Mouse (Mus musculus) MEL-GATA-1-ER (cell line): ENCODE data around the gene Lrfn2.

Experiments used
- DNase-seq: peaks from one replicate; pipeline ENCODE4 v3.0.0-alpha.2; 2012; ENCODE audit warnings: low read depth; ENCODE audit errors: extremely low read depth

Lrfn2 gene

DNA sequence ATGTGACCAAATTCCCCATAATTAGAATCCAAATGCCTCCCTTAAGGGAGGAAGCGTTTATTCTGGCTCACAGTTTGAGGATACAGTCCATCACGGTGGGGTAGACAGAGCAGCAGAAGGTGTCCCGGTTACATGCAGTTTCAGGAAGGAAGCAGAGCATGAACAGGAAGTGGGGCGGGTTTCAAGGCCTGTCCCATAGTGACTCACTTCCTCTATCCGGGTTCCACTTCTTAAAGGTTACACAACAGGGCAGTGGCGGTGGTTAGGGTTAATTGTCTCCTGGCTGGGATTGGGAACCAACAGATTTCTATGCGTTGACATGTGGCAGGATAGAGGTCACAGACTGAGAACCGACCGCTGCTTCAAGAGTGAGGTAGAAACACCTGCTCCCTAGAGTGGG is 31.6 kb downstream of the Lrfn2 start:
- no peak for DNase-seq

DNA sequence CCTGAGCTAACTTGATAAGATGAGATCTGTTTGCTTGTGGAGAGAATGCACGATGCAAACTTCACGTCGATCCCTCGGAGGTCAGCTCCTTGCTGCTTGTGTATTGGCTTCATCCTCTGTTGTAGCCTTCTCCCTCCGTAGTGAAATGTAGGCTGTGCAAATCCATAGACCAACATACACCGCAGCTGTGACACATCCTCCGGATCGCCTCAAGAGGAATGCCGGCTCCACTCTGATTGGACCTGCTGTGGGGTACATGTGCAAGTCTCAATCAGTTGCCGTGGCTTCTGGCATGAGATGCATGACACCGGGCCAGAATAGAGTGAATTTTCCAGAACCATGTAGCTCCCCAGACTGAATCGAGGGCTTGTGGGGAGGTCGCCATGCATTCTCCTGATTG is 36.1 kb downstream of the Lrfn2 start:
- DNase-seq = no peak

DNA sequence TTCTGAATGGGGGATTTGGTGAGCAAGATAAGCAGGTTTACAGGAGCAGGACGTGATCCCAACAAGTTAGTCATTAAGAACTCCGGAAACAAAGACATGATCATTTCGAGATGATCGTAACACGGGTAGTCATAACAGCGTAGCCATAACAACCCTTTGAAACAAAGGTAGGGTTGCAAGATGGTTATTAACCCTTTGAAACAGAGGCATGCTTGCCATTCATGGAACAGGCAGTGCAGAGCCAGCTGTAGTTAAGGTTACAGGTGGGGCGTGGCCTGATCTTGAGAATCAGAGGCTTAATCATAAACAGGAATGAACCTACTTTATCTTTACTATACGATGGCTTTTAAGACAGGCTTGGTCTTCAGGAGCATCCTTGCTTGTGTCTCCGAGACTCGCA is 39.1 kb downstream of the Lrfn2 start:
- no peak for DNase-seq

DNA sequence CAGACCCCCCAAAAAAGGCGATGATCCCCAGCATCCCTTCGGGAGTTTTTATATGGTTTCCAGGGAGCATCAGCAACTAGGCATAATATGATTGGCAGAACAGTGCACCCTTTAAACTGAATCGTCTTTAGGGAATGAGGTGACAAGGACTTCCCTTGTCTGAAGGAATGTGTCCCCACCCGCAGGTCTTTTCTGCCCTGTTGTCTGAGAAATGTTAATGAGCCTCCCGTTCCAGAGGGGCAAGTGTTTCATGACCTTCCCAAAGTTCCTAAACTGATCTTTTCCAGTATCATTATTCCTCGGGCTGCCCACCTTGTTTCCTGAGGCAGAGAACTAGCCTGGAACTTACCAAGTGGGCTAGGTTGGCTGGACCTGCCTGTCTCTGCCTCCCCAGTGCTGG is 40.7 kb downstream of the Lrfn2 start:
- DNase-seq = no peak

DNA sequence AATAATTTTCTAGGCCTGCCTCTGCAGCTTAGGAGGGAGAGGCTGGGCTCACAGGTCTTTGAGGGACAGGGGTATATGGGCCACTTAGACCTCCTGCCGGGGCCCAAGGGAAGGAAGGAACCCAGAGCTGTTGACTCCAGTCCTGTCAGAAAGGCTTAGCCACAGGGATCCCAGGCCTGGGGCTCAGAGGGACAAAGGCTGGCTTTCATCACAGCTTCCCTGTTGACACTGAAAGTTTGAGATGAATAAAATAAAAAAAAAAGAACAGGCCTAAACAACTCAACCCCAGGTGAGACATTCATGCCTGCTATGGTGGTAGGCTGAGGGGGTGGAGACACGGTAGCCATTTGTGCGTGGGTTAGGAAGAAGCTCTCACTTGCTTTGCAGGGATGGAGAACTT is 41.2 kb downstream of the Lrfn2 start:
- no peak for DNase-seq

DNA sequence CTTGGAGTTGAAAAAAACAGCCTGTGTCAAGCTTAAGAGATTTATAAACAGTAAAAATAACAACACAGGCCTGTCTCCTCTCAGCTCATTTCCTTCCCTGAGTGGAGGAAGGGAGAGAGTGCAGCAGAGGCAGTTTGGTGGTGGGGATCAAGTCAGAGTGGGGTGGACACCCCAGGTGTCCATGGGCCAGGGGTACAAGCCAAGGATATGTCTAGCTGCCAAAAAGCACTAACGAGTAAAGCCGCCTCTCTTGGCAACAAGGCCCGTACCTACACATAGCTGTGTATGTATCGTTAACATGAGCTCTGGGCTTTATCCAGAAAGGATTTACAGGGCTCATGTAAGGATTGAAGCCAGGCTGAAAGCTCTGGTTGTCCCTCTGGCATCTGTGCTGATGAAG is 42.9 kb downstream of the Lrfn2 start:
- DNase-seq = no peak

DNA sequence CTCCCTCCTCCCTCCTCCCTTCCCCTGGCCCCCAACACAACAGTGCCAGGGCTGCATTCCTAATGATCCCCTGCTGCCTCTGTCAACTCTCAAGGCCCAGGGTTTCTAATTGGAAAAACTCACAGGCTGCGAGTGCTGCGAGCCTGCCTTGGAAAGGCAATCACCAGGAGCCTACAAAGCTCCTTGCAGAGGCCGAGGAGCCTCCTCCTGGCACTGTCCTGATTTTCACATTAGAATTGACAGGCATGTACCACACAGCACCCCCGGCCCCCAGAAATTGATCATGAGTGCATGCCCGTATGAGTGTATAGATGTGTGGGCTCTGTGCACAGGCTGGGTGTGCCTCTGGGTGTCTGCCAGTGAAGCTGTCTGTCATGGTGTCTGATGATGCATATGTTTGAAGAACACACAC is 44.4 kb downstream of the Lrfn2 start:
- DNase-seq = no peak

DNA sequence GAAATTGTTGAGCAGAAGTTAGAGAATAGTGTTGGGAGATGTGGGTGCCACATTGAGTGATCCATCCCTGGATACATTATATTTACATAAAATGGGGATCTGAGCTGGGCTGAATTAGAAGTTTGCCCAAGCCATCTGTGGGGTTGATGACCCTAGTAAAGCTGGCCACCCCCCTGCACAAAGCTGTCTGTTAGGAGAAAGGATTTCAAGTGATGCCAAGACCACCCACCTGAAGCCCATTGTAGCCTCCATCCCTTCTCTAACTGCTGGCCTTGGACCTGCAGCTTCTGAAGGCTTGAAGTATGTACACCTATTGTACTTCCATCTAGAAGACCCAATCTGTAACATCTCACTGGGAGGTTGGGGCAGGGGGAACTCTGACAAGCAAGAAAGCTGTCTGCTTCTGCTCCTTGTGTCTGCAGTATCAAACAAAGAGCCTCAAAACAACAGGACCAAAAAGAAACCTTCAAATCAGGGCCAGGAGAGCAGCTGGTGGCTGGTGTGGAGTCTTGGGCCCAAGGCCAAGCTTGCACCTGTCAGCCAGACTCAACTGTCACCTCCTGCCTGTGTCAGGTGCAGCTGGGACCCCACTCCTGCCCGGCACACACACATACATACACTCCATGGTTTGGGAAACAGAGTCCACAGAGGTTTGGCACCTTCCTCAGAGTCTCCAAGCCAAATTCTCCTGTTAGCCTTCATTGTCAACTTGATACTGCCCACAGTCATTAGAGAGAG is 63.2 kb downstream of the Lrfn2 start:
- DNase-seq = no peak

DNA sequence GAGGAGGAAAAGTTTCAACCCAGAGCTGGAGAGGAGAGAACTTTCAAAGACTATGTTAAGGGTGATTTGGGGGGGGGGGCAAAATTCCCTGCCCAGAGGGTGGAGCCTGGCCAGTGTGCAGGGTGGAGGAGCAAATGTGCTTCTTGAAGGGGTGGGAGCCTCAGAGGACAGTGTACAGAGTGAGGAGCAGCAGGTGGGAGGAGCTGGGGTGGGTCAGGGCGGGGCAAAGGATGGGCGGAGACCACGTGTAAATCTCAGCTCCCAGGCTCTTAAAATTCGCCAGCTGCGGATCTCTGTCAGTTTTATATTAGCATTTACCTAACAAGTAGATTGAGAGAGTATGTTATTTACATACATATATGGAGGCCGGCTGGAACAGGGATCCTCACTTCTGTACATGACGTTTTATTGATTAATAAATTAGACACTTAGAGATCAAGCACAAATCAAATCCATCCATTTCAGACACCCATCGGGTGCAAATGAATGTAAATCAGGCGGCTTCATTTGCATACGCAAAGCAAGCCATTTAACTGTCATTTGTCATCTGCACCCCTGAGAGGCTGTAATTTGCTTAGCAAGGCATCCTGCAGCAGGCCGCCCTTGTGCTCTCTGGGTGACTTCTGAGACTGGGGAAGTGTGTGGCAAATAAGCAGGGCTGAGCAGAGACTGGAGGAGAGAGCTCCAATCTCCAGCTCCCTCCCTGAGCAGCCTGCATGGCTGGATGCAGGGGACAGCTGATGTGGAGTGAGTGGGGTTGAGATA is 67.5 kb downstream of the Lrfn2 start:
- DNase-seq = no peak

DNA sequence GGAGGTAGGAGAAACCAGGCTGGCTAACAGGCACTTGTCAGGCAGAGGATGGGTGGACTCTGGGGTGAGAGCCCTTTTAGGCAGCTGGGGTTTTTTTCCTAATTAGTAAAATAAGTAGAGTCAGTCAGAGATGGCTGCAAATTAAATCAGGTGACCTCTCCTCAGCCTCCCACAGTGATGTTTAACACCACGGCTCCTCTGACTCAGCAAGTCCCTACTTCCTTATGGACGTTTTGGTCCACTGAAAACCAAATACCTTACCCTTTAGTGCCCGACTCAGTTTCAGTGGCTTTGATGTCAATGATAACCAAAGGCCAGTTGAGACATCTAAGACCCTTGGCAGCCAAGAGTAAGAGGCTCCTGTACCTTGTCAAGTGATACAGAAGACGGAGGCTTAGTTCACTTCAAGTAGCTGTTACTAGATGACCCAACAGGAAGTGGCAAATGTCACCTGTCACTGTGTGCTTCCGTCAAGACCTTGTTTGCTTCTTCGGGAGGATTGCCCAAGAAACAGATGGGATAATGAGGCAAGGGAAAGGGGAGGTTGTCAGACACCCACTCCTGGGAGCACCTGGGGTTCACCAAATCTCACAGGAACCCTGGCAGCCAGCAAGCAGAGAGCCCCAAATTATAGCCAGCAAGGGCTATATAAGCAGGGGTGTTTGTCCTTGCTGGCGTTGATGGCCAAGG is 77.3 kb downstream of the Lrfn2 start:
- DNase-seq = no peak

DNA sequence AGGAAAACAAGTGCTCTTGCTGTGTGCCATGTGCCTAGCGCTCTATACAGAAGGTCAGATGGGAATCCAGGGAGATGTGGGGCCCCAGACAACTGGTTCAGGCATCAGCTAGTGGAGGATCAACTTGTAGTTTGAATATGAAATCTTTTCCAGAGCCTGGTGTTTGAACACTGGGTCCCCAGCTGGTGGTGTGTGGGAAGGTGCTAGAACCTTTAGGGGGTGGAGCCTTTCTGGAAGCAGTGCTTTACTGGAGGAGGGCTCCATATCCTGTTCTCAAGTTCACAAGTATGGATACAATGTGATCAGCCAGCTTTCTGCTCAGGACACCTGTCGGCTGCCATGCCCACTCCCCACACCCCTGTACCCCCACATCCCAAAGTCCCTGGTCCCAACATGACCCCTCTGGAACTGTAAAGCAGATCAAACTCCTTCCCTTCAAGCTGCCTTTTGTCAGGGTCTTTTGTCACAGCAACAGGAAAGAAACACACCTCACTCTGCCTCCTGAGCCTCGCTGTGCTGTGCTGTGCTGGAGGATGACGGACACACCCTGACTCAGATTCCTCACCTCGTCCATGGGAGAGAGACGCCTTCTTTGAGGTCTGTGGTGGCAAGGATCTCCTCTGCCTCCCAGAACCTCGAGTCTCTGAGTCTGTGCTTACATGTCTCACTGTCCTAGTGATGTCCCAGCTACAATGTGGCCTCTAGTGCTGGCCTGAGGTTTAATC is 81.9 kb downstream of the Lrfn2 start:
- no peak for DNase-seq

DNA sequence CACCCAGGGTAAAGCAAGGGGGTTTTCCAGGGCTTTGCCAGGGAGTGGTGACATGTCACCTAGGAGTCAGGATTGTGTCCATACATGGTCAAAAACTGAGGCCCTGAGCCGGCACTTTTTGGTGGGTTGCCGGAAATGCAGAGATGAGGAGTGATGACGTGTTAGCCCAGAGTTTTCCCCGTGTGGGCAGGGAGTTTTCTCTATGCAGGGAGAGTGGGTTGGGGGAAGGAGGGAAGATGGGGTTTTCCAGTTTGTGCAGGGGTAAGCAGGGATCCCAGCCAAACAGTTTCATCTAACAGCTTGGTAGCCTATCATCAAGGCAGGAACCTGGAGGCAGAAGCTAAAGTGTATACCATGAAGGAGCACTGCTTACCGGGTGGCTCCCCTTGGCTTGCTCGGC is 83.2 kb downstream of the Lrfn2 start:
- no peak for DNase-seq

DNA sequence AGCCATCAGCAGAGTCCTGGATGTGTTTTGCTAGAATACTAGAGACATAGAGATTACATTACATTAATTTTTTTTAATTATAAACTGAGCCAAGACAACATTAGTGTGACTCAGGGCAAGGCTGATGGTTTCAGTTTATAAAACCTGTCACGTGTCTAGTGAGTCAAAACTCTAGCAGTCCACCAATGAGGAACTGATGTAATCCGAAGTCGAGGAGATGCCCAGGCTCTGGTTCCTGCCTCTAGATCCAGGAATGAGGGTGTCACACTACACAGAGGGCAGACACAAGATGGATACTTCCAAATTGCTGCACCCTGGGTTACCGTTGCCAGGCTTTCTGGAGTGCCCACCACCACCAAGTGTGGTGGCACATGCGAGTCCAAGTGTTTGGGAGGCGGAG is 84.0 kb downstream of the Lrfn2 start:
- no peak for DNase-seq

DNA sequence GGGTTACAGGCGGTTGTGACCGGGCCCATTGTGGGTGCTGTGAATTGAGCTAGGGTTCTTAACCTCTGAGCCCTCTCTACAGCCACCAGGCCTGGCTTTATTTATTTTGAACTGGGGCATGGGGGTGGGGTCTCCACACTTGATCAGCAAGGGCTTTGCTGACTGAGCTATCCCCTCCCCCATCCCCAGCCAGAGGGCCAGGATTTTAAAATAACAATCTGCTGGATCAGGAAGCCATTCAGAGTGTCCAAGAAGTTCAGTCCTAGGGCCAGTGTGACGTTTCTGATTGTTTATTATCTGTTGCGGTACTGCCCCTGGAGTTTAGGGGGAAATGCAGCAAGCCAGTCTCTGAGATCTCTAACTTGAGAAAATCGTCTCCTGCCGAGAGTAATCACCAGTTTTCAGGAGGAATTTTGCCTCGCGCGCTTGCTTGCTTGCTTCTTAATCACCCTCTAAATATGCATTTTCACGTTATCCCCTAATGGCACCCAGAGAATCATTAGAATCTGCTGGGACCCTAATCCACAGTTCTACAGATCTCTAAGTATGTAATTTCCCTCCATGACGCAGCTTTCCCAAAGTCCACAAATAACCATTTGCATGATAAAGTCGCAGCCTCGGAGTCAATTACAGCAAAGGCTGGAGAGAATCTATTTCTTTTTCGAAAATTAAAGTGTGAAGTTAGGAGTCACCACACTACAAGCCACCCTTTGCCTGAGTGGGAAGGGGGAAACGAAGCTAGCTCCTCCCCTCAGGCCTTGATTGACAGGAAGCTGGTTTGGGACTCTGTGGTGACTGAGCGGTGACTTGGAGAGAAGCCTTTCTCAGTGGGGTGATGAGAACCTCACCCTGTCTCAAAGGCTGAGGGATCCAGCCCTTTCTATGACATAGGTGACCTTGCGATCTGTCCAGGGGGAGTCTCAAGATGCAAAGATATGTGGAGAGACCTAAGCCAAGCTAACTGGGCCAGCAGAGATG is 85.5 kb downstream of the Lrfn2 start:
- no peak for DNase-seq

DNA sequence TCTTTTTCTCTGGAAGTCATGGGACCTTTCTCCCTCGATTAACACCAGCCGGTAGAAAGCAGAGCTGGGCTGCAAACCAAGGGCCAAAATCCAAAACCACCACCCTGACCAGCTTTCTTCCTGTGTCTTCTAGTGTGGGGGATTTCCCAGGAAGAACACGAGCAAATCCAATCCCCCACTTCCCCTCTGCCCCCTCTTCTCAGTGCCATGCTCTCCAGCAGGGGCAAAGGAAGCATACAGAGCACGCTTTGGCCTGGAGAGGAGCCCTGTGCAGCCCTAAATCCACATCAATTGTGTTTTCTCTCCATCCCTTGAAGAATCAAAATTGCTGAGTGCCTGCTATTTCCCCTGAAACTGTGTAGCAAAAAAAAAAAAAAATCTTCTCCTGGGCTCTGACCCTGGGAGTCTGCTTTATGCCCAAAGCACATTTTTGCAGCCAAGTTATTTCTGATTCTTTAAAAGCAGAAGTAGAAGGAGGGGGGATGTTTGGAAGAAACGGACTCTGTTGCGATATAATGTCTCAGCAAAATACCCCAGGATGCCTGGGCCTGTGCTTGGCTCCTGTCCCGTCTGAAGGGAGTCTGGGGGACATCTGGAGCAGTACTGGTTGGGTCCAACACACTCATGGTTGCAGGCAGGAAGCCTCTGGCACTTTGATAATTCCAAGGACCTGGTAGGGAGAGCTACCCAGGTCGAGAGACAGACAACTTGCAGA is 86.8 kb downstream of the Lrfn2 start:
- DNase-seq = no peak

DNA sequence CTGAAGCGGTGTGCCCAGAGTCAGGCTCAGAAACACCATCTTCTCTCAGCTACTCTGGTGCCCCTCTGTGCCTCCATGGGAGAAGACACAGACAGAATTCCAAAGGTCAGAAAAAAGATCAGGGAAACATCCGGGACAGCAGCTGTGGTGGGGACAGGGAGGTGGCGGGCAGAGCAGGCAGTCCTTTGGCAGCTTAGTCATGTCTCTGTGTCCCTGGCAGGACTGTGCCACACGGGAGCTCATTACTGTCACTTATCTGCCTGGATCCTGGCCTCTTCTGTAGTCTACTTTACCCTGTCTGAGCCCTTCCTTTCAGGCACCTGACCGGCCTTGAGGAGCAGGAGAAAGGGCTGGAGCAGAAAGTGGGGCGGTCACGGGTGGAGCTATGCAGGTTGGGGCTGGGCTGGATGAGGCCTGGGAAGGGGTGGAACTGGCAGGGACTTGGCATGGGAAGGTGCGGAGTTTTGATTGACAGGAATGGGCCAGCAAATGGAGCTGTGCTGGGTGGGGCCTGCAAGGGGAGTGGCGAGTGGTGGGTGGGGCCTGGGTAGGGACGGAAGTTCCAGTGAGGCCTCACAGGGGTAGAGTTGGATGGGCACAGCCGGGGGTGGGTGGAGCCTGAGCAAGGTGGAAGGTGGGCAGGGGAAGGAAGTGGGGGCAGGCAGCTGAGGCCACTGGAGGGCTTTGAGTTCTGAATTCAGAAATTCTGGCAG is 97.5 kb downstream of the Lrfn2 start:
- DNase-seq = no peak

DNA sequence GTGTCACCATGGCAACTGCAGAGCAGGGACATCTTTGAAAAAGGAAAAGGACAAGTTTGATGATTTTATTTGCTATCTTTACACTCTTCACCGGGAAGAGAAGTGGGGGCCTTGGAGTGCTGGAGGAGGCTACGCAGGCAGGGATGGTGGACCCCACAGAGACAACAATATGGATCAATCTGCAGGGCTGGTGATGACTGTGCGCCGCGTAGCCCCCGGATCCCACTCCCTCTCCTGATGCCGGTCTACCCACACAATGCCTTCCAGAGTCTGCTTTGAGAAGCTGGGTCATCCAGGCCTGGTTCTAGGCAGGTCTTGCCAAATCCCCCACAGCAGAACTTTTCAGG is 98.1 kb downstream of the Lrfn2 start:
- no peak for DNase-seq

DNA sequence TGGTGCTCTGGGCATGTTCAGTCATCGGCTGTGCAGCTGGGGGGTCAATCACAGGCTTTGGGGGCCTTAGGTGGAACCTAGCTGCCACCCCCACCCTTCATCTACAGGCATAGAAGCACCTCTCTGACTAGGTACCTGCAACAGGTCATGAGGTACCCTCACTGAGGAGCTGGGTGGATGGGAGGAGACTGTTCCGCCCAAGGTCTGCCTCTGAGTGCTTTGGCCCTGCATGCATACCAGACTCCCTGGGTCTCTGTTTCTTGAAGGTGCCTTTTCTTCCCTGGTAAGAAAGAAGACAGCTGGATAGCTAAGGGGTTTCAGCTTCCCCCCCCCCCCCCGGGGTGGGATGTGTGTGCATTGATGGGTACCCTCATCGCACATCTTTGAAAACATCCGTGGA is 98.7 kb downstream of the Lrfn2 start:
- no peak for DNase-seq

DNA sequence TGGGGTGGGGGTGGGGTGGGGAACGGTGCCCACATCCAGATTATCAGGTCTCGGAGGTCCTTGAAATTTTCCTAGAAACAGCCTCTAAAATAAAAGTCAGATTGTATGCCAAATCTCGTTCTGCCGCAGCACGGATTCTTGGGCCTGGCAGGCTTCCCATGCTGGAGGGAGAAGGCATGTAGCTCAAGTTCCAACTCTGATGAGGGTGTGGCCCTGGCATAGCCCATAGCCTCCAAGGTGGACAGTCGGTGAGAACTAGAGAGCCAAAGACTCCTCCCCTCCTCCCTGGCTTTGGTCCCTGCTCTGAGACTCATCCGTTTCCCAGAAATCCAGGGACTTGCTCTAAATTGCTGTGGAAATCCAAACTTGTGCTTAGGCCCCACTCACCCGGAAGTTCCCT is 99.6 kb downstream of the Lrfn2 start:
- DNase-seq = no peak

DNA sequence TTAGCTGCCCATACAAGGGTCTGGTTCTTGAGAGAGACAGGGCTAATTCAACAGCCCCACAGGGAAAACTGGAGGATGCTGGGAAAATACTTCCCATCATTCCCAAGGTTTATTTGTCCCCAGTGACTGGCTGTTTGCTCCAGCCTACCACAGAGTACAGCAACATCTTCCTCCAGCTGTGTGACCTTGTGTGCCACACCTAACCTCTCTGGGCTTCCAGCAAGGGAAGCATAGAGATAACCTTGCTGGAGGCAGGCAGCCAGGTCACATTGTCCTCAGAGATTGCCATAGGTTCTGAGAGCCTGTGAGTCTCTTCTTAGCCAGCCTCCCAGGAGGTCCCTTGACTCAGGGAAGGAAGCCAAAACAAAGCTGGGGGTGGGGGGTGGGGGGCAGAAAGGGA is 101.1 kb downstream of the Lrfn2 start:
- DNase-seq = no peak
